Mouse (Mus musculus) liver, postnatal 0 days (tissue): Measurements from ENCODE around the gene Cdk10.
A peak's percentile ranks its signal among the peaks of the same experiment; 100 is the strongest.

Experiments used
- CTCF ChIP-seq: sonication (generic); IDR thresholded peaks from 2 replicates; pipeline ENCODE4 v1.5.1; 2016; ENCODE audit warnings: antibody characterized with exemption, low read depth
- EP300 ChIP-seq: IDR thresholded peaks from 2 replicates; pipeline ENCODE4 v1.6.1; 2016; ENCODE audit warnings: antibody characterized with exemption, low read depth, mild to moderate bottlenecking

- TF ChIP-seq CTCF (peak; percentile 44), EP300 (no peak)
Measured at GRCm38 (mm10) chr8:123255170-123255569, 30.5 kb downstream of the Cdk10 start.
